Mouse (Mus musculus) telencephalon, adult 2 months (tissue): ENCODE measurements around the gene Dhx57.
"Not testable (repeated sequence)": the region's sequence is repeated elsewhere in the genome, so short reads cannot be mapped to it uniquely, and the experiment has no call there.

ENCODE experiments used
- DNase-seq: peaks from one replicate; pipeline ENCODE4 v3.0.0-alpha.2; 2011; ENCODE audit warnings: low read depth, low spot score

The Dhx57 gene

DNA sequence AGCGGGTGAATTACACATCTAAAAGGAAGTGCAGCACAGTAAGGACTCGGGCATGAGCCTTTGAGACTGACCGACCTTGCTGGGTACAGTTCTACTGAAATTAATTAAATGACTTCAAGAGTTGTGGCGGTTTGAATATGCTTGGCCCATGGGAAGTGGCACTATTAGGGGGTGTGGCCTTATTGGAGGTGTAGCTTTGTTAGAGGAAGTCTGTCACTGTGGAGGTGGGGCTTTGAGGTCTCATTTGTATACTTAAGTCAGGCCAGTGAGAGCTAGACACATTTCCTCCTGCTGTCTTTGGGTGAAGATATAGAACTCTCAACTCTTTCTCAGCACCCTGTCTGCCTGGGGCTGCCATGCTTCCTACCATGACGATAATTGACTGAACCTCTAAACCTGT lies 35.9 kb downstream of the Dhx57 start:
- DNase-seq = no peak

DNA sequence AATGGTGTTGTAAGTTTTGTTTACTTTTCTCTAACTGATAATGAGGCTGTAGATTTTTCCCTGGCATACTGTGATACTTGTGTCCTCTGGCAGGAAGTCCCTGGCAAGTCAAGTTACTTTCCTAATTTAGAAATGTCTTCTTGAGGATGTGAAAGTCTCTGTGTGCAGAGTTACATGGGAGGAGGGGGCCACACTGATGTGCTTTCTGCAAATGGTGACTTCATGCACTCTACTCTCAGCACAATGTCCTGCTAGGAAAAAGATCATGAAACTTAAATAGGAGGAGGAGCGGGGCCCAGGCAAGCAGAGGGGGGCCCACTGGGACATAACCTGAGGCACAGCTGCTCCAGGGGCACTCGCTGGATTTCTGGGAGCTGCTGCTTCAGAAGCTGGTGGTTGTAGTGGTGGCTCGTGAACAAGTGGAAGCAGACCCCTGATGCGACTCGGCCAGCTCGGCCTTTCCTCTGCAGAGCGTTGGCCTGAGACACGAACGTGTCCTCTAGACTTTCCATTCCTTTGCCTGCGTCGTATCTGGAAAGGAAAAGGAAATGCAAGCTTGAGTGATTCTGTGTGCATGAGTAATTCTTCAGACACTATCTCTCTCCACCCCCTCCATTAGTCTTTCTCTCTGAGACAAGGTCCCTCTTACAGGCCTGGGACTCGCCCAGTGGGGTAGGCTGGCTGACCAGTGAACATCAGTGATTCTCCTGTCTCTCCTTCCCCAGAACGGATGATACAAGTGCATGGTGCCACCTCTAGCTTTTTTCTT lies 37.3 kb downstream of the Dhx57 start:
- DNase-seq = no peak

DNA sequence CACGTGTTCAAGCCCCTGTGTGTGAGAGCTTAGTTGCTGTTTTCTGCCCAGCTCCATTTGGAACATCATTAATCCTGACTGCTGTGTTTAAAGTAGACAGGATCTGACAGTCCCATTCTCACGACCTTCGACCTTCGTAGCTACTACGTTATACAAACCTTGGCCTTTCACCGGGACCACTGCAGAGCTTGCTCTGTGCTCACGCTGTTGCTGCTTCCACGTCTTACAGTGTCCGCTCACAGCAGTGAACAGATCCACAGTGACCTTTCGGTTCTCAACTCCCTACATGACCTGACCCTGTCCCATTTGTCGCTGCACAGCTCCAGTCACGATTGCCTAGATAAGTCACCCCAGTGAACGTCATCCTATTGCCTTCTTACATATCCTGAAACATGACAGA lies 47.2 kb downstream of the Dhx57 start:
- no peak for DNase-seq

- DNase-seq = no peak
These were observed 48.7 kb downstream of the Dhx57 start for GRCm38 (mm10) chr17:80241594-80241993.

- no peak for DNase-seq
These were observed 52.8 kb downstream of the Dhx57 start for GRCm38 (mm10) chr17:80237475-80237874.

- DNase-seq = no peak
These were observed 53.5 kb downstream of the Dhx57 start for GRCm38 (mm10) chr17:80236805-80237204.

- peak; percentile 47 for DNase-seq
These were observed 54.8 kb downstream of the Dhx57 start for GRCm38 (mm10) chr17:80235477-80235876.

GRCm38 (mm10) chr17:80234376-80234775 lies 55.9 kb downstream of the Dhx57 start:
- no peak for DNase-seq

GRCm38 (mm10) chr17:80233844-80234243 lies 56.4 kb downstream of the Dhx57 start:
- no peak for DNase-seq

- no peak for DNase-seq
These were observed 60.9 kb downstream of the Dhx57 start for GRCm38 (mm10) chr17:80229396-80229795.

- not testable (repeated sequence) for DNase-seq
These were observed 65.1 kb downstream of the Dhx57 start for GRCm38 (mm10) chr17:80225142-80225541.

DNA sequence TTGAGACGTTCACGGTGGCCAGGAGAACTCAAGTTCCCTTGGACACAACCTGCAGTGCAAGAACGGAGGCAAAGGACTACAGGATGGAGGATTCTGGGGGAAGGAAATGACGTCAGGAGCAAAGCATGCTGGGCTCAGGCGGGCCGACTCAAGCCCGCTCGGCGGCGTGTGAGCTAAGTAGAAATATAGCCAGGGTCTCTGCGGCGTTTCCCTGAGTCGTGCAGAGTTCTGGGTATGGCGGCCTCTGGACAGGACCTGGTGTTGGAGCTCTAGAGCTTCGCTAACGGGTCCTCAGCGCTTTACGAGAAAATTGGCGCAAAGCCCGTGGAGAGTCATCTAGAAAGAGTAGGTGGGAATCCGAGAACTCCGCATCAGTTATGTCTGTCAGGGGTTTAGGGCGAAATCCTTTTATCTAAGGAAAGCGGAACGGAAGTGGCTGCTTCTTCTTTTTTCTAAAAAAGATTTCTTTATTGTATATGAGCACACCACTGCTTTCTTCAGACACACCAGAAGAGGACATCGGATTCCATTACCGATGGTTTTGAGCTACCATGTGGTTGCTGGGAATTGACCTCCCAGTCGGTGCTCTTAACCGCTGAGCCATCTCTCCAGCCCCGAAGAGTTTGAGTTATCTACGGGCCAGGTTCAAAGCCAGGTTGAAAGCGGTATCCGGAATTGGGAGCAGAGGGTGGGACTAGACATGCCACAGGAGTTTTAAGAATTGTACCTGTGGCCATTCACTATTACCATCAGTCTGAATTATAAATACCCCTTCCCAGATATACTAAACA lies 65.8 kb downstream of the Dhx57 start, which contains the start of gene Gemin6:
Gemin6 (plus strand) TSS at position 116 of the 791 bp plus-strand sequence.
- DNase-seq = peak; percentile 95

GRCm38 (mm10) chr17:80223829-80224228 lies 66.4 kb downstream of the Dhx57 start:
- no peak for DNase-seq

DNA sequence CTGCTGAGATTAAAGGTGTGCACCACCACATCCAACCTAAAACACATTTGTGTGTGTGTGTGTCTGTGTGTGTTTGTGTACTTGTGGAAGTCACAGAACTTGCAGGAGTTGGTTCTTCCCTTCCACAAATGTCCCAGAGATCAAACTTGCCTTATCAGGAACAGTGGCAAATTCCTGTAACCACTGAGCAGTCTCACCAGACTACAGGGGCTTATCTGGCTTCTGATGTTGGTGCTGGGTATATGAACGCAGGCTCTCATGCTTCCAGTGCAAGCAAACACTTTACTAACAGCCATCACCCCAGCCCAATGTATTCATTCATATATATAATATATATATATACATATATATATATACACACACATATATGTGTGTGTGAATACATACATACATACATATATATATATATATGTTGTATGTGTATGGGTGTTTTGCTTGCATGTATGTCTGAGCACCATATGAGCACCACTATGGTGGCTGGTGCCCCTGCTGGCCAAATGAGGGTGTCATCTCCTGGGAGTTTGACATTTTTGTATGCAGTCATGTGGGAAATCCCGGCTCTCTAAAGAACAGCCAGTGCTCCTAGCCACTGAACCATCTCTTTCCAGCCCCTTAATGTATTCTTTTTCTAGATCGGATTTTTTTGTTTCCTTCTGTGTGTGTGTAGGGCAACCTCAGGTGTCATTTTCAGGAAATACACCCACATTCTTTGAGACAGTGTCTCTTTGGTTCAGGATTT lies 68.2 kb downstream of the Dhx57 start:
- no peak for DNase-seq

DNA sequence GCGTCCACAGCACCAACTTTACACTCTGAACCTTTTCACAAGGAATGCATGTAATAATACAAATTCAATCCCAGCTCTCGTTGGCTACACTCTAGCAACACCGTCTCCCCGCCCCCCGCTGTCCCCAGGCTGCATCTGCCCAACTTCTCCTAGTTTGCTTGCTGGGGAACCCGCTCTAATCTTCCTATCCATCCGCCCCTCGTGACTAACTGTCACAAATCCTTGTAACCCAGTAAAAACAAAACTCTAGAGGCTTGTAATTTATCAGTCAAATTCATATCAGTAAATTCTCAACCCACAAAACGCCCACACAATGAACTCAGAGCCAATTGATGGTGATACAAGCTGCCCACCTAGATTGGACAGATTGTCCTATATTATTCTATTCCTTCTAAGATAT lies 69.1 kb downstream of the Dhx57 start:
- no peak for DNase-seq

- DNase-seq = no peak
These were observed 70.1 kb downstream of the Dhx57 start for GRCm38 (mm10) chr17:80220131-80220530.

DNA sequence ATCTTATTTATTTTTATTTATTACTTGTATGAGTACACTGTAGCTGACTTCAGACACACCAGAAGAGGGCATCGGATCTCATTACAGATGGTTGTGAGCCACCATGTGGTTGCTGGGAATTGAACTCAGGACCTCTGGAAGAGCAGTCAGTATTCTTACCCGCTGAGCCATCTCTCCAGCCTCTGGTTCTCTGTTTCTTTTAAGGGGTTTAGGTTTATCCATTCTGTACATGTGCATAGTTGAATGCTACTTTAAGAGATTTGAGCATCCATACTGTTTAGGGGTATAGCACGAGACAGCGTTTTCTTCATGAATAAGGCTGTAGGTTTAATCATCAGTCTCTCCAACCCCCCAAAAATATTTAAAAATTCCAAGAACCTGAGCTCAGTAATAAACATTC lies 76.3 kb downstream of the Dhx57 start:
- not testable (repeated sequence) for DNase-seq

- DNase-seq = peak; percentile 99
These were observed 83.3 kb downstream of the Dhx57 start, which contains the start of the genes Srsf7 and Ttc39d for GRCm38 (mm10) chr17:80206671-80207581. Srsf7 (minus strand) TSS chr17:80207307. Ttc39d (plus strand) TSS chr17:80207460.

DNA sequence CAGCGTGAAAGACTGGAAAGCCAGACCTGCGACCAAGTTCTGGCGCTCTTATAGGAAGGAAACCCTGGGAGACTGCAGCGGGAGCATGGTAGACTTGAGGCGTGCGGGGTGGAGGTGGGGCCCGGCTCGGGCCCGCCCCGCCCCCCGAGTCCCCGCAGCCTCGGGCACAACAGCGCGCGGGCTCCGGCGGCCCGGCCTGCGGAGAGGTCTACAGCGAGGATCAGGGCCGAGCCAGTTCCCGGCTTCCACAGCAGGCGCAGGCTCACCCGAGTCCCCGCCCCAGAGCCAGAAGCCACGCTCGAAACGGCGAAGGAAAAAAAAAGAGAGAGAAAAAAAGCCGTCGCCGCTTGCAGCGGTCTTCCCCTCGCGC lies 84.0 kb downstream of the Dhx57 start:
- no peak for DNase-seq

GRCm38 (mm10) chr17:80205657-80206056 lies 84.6 kb downstream of the Dhx57 start:
- DNase-seq = no peak
